Mouse (Mus musculus) CD4-positive, CD25-positive, alpha-beta regulatory T cell, adult 2 months (primary cell): ENCODE data around the gene C1qtnf1.

Experiments
- DNase-seq: peaks from one replicate; pipeline ENCODE4 v3.0.0-alpha.2; 2012; ENCODE audit warnings: low read depth, low spot score

Gene C1qtnf1

DNA sequence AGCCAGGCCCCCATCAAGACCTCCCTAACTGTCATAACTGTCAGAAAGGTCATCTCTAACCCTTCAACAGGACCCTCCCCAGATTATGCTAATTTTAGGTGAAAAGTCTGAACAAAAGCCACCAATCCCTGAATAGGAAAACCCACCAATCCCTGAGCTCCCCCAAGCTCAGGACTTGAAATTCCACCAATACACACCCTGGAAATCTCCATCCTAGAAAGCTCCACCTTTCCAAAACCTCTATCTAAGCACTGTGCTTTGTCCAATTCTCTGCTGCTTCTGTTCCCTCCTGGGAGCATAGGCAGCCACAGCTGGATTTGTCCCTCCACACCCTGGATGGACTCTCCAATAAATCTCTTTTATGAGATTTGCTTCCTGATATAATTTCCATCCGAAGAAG, 45.2 kb downstream of the C1qtnf1 start:
- no peak for DNase-seq

DNA sequence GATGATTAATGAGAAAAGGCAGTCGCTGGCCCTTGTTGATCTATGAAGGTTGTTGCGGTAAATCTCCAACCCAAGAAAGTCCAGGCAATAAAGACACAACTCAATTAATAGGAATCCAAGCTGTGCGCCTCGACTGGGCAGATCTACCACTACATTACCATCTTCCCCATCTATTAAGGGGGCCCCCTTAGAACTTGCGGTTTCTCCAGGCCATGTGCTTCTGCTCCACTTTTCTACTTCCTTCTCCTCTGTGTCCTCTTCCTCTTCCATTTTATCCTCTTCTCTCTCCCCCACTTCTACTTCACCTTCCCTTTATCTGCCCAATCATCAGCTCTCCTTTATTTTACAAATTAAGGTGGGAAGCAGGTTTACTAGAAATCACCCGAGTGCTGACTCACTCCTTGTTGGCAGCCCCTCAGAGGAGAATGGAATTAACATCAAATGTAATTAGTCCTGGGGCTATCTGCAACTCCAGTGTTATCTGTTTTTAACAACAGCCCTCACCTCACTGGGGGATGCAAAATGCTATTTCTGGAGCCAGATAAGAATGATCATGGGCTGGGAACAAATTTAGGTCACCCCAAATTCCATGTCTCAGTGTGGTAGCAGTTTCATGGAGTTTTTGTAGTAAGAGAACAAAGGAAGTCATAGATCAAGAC, 46.0 kb downstream of the C1qtnf1 start:
- DNase-seq, result no peak

DNA sequence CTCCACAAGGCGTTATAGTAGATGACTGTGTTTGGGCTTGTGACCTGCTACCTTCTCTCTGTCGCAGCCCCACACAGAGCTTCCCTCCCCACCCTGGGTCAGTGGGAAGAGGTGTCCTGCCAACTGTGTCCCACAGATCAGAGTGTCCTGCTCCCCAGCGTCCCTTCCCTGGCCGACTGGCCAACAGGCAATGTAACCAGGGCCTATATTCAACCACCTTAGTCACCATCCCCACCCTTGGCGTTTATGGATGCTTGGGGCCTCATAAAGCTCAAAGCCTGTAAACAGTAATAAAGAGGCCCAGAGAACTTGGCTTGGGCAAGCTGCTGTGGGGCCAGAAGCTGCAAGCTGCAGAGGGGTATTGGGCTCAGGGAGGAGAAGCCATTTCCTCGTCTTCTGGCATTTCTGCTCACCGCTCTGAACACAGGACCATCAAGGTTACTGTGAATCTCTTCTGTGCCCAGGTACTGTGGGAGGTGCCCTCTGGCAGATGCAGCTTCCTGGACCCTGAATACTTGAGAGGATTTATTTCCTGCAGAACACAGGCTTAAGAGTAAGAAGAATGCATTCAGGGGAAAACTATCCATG, 47.6 kb downstream of the C1qtnf1 start:
- DNase-seq, result no peak

- peak; percentile 95 for DNase-seq
Observed at GRCm38 (mm10) chr11:118476396-118477373, 48.7 kb downstream of the C1qtnf1 start, which contains the start of gene Engase. Gene Engase (plus strand): TSS chr11:118476829.

DNA sequence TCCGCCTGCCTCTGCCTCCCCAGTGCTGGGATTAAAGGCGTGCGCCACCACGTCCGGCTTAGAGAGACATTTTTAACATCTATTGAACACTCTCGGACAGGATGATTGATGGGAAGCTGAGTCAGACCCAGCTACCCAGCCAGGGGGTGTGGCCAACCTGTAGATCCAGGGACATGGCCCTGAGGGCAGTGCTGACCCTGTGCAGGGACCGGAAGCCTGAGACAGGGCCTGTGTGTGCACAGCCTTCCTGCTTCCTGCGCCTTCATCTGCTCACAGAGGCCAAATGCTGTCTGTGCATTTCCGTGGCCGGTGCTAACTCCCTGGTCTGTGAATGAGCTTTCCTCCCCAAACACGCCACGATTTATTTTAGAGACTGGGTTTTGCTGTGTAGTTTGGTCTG, 51.8 kb downstream of the C1qtnf1 start:
- no peak for DNase-seq

DNA sequence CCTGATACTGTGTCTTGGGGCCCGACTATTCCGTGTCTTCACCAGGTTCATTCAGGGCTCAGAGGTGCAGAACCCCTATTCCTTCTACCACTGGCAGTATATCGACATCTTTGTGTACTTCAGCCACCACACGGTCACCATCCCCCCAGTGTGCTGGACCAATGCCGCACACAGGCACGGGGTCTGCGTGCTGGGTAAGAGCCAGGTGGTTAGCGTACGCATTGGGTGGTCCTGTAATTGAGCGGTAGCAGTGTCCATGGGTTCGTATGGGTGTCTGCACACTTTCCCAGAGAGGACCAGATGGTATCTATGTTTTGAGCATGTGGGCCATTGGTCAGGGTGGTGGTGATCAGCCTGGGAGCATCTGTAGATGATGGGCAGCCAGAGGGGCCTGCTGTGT, 53.2 kb downstream of the C1qtnf1 start:
- no peak for DNase-seq

- DNase-seq, result no peak
Observed at GRCm38 (mm10) chr11:118481751-118482150, 53.7 kb downstream of the C1qtnf1 start.

- DNase-seq, result no peak
Observed at GRCm38 (mm10) chr11:118484169-118484568, 56.2 kb downstream of the C1qtnf1 start.

DNA sequence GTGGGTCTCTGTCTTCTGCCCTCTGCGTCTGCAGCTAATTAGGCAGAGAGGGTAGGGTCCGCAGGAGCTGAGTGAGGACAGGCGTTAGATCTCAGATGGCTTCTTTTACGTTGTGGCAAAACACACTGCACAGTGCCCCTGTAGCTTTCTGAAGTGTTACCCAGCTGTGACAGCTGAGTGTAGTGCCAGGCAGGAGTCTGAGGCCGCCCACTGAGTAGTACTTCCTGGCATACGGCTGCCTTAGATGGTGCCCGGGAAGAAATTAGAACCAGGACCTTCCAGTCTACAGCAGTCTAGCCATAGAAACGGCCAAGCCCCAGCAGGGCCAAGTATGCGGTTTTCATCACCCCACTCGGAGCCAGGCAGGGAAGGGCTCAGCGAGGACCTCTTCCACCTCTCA, 57.3 kb downstream of the C1qtnf1 start:
- DNase-seq, result no peak

- DNase-seq, result no peak
Observed at GRCm38 (mm10) chr11:118485780-118486179, 57.8 kb downstream of the C1qtnf1 start.

GRCm38 (mm10) chr11:118486281-118486680, 58.3 kb downstream of the C1qtnf1 start:
- DNase-seq, result no peak

- DNase-seq, result no peak
Observed at GRCm38 (mm10) chr11:118486881-118487772, 59.1 kb downstream of the C1qtnf1 start.

DNA sequence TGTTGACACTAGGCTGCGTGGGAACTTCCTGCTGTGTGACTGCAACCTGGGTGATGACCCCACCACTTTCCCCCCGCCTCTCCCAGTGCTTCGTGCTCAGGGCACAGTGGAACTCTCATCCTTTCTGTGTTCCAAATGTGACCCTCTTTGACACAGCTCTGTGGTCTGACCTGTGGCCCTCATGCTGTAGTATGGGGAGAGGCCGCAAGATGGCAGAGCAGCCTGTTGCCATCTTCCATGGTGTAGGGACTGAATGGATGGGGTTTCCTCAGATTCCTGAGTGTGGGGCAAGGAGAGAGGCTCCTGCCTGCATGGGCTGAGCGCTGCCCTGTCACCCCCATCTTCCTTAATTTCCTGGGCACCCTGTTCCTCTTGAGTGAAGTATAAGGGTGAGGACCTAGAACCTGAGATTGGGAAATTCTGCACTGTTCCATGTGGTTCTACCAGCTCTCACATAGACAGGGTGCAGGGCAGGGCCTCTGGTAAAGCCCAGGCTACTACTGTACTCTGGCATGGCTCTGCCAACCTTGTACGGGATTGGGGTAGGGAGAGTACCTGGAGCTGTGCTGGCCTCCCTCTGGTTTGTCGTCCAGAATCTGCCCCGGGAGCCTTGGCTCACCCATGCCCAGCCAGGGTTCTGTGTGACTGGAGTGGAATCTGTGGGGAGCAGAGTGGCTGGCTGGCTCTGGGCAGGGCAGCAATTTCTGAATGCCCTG, 60.3 kb downstream of the C1qtnf1 start:
- DNase-seq, result no peak

DNA sequence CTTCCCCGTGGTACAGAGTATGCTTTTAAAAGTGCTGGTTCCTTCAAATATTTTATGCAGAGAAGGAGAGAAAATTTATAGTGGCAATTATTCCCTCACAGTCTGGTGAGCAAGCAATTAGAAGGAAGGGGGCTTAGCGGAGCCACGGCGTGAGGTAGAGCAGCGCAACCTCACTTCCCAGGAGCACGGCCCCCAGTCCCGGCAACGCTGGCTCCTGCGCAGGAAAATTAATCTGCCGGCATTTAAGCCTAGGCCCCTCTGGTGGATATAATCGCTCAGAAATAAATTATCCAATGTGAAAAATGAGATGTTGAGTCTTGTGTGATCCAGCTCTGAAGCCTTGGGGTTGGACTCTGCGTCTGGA, 60.9 kb downstream of the C1qtnf1 start:
- no peak for DNase-seq

DNA sequence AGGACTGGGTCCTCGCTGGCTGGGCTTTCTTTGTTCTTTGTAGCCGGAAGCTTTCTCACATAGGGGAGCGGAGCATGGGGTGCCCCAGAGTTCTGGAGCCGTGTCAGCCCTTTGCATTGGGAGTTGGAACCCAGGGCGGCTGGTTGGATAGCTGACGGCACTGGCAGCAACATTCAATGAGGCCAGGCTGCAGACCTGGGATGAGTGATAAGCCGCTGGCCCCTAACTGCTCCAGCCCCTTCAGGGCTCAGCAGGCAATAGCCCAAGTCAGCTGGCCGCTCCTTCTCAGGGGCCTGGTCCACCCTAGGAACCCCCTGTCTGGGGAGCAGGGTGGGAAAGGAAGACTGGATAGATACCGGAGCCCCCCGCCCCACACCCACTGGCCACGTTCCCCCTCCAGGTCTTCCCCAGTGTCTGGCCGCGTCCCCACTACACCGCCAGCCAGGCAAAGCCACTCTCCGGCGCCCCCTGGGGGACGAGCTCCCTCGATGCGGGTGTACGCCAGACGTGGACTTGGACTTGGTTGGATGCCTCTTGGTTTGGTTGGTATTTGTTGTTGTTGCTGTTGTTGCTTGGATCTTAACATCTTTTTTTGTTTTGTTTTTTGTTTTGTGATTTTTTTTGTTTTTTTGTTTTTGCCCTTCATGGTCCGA, 62.7 kb downstream of the C1qtnf1 start:
- peak; percentile 78 for DNase-seq

DNA sequence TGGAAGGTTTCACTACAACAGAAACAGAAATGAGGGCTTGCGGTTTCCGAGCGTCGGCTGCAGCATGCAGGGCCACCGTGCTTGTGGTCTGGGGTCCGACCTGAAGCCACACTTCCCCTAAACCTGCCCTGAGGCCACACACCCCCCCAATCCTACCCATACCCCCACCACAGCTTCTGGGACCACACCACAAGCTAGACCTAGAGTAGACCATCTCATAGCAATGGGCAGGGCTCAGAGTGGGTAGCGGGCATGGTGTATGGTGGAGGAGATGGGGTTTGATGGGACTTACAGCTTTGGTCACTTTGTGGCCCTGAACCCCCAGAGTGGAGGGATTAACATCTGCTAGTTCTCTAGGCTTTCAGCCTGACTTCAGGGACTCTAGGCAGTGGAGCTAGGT, 63.2 kb downstream of the C1qtnf1 start:
- no peak for DNase-seq

DNA sequence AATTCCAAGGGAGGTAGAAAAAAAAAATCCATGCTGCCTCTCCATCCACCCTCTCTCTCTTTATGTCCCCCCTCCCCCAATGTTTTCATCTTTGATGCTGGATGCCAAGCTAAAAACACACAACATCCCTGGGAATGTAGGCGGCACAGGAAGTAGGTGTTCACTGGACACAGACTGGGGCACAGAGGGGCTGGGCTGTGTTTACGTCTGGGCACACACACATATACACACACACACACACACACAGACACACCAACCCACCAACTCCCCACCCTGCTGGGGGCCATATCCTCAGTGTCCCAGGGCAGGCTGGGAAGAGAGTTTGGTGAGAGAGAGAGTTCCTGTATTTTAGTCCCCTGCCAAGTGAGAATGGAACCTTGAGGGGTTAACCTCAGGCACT, 65.5 kb downstream of the C1qtnf1 start:
- DNase-seq, result no peak

GRCm38 (mm10) chr11:118494001-118494737, 66.2 kb downstream of the C1qtnf1 start:
- no peak for DNase-seq

DNA sequence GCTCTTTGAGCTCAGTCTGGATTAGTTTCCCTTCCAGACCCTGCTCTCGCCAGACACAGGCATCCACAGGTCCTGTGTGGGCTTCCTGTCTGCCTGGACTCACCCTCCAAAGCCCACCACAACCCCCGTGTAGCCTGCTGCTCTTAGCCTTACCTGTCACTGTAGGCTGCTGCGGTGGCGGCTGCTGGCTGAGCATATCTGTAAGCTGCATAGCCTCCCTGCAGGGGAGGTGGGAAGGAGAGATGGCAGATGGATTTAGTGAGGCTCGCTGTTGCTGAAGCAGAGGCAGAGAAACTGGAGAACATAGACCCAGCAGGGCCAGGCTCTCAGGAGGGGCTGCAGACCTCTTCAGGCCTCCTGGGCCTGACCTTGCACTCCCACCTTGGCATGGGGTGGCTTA, 67.1 kb downstream of the C1qtnf1 start:
- no peak for DNase-seq
